Mouse (Mus musculus) granulocyte monocyte progenitor cell, adult 5-6 weeks (primary cell): ENCODE measurements around the gene 6330403K07Rik. TPM values are rescaled to one million over a fixed set of nuclear protein-coding genes. Genes with fewer than 3 reads are reported as not detected.
A peak's percentile ranks its signal among the peaks of the same experiment; 100 is the strongest.

ENCODE experiments used
- ATAC-seq: replicated peaks from 2 replicates; pipeline ENCODE4 v1.8.0; 2016; ENCODE audit warnings: mild to moderate bottlenecking, moderate TSS enrichment, inconsistent platforms; ENCODE audit not compliant: poor library complexity, severe bottlenecking
- total RNA-seq, 2 experiments: library from RNA; stranded (forward) in 1 of 2; stranded (reverse) in 1 of 2; fragments of 200-712, 200-1000 nt in 1 of 2; fragments of >200 nt in 1 of 2; fragmentation: Nextera tagmentation in 1 of 2; gene quantifications; 2 replicates each; pipeline ENCODE4 v1.2.3; 2014 to 2017

The 6330403K07Rik gene
- total RNA-seq, 2 experiments from 2014 or later: not detected

DNA sequence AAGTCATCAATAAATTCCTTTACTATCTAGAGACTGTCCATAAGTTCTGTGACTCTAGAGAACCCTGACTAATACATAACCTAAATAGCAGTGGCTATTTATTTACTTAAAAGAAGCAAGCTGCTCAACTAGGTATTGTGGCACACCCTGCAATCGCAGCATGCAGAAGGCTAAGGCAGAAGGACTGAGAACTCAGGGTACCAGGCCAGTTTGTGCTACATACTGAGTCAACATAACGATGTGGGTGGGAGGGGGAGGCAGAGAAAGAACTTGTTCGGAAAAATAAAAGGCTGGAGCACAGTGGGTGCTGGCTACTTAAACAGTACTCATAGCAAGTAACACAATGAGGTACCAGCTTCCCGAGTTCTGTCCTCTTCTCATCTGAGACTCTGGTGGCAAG lies 32.1 kb downstream of the 6330403K07Rik start:
- ATAC-seq: no peak

DNA sequence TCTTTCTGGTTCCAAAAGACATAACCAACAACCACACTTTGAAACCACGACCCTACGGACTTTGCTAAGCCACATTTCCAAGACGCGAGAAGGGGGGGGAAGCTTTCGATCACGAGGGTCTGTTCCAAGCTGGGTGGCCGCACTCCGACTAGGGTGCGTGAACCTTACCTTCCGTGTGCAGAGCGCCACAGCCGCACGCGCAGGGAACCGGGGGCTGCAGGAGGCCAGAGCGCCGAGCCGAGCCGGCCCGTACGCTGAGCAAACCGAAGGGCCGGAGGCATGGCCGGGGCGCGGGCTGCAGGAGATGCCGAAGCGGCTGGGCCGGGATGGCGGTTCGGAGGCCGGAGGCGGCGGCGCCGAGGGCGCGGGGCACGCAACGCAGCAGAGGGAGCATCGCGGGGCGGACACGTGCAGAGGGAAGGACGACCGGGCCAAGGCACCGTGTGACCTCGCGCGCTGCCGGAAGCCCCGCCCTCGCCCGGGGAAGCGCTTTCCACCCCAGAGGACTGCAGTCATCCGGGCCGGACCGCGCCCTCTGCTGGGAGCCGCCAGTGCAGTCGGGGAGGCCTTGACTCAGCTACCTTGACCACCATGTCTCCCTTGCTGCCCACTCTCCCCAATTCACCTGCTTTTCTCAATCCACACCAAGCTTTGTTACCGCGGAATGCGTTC lies 50.6 kb downstream of the 6330403K07Rik start, which contains the start of gene C1qbp:
C1qbp (minus strand) TSS at position 470 of the 672 bp plus-strand sequence.
- peak; percentile 97 for ATAC-seq

DNA sequence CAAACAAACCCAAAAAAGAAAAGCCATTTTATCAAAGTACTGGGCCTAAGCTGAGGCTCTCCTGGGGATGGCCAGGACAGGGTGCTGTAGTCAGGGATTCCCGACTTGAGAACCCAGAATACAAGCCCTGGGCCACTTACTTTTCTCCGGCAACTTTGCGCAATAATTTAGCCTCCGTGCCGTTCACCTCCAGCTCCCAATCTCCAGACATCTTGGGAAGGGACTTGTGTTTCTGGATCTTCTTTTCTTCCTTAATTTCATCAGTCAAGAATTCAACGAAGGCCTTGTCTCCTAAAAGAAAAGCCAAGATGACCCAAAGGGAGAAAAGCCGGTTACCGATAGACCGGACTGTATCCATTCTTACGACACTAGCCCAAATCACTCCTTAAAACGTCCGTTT lies 51.3 kb downstream of the 6330403K07Rik start:
- ATAC-seq: no peak

Other genes starting within 250 kb of the 6330403K07Rik start
- gene Scimp, start 220.9 kb downstream of the 6330403K07Rik start, total RNA-seq (2014; fragmentation: Nextera tagmentation): not detected in 2 replicates
- gene Scimp, start 220.9 kb downstream of the 6330403K07Rik start, total RNA-seq (2017): not detected in 2 replicates
- 20.4 and 22.5 TPM in 2 replicates for gene Rabep1, start 188.7 kb downstream of the 6330403K07Rik start, total RNA-seq (2014; fragmentation: Nextera tagmentation)
- gene Rabep1, start 188.7 kb downstream of the 6330403K07Rik start, total RNA-seq (2017): 32.1 and 36.9 TPM in 2 replicates
- gene Nup88, start 63.5 kb downstream of the 6330403K07Rik start, total RNA-seq (2014; fragmentation: Nextera tagmentation): 102 and 108 TPM in 2 replicates
- gene Nup88, start 63.5 kb downstream of the 6330403K07Rik start, total RNA-seq (2017): 155 and 164 TPM in 2 replicates
- 42.4 and 73.8 TPM in 2 replicates for gene Rpain, start 63.3 kb downstream of the 6330403K07Rik start, total RNA-seq (2014; fragmentation: Nextera tagmentation)
- gene Rpain, start 63.3 kb downstream of the 6330403K07Rik start, total RNA-seq (2017): 25.2 and 55.4 TPM in 2 replicates
- 425 and 440 TPM in 2 replicates for gene C1qbp, start 50.5 kb downstream of the 6330403K07Rik start, total RNA-seq (2014; fragmentation: Nextera tagmentation)
- gene C1qbp, start 50.5 kb downstream of the 6330403K07Rik start, total RNA-seq (2017): 107 and 155 TPM in 2 replicates
- gene Dhx33, start 29.1 kb downstream of the 6330403K07Rik start, total RNA-seq (2014; fragmentation: Nextera tagmentation): 32.3 and 34.3 TPM in 2 replicates
- 36.6 and 42.6 TPM in 2 replicates for gene Dhx33, start 29.1 kb downstream of the 6330403K07Rik start, total RNA-seq (2017)
- gene Mis12, start 13.9 kb downstream of the 6330403K07Rik start, total RNA-seq (2014; fragmentation: Nextera tagmentation): 34.3 and 37.5 TPM in 2 replicates
- gene Mis12, start 13.9 kb downstream of the 6330403K07Rik start, total RNA-seq (2017): 30.1 and 34.5 TPM in 2 replicates
- 24.5 and 34.0 TPM in 2 replicates for gene Derl2, start 13.7 kb downstream of the 6330403K07Rik start, total RNA-seq (2014; fragmentation: Nextera tagmentation)
- gene Derl2, start 13.7 kb downstream of the 6330403K07Rik start, total RNA-seq (2017): 48.3 and 48.8 TPM in 2 replicates
- 6.4 and 7.2 TPM in 2 replicates for gene Nlrp1a, start 111.2 kb upstream of the 6330403K07Rik start, total RNA-seq (2014; fragmentation: Nextera tagmentation)
- 12.4 and 13.6 TPM in 2 replicates for gene Nlrp1a, start 111.2 kb upstream of the 6330403K07Rik start, total RNA-seq (2017)
- 0.43 TPM in 1 of 2 replicates, not detected in the other for gene Nlrp1b, start 197.2 kb upstream of the 6330403K07Rik start, total RNA-seq (2014; fragmentation: Nextera tagmentation)
- gene Nlrp1b, start 197.2 kb upstream of the 6330403K07Rik start, total RNA-seq (2017): 0.57 and 0.99 TPM in 2 replicates